Mouse (Mus musculus): ENCODE measurements around the gene Gm13305. TPM values are rescaled to one million over a fixed set of nuclear protein-coding genes. Genes with fewer than 3 reads are reported as not detected.
"Not testable (repeated sequence)": the region's sequence is repeated elsewhere in the genome, so short reads cannot be mapped to it uniquely, and the experiment has no call there.

Gene Gm13305
- 0.49 TPM in 1 of 2 replicates, not detected in the other for polyA plus RNA-seq (2016; fragmentation: Nextera tagmentation; extraction: Ambion mirVana)

DNA sequence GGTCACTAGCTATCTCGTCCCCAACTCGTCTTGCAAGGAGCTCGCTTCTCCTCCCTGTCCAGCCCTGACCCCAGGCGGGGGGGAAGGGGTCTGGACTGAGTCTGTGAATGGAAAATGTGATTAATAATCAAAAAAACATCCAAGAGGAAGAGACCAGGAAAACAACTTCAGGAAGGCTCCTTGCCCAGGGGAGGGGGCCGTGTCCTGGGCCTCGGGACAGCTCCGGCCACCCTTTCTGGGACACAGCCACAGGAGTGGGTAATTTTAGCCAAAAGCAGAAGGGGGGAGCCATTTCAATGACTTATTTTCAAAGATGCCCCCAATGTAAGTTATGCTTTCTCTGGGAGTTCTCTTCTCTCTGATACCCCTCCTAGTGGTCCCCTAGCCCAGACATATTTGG lies at the start of gene Gm13305:
Gene Gm13305 (minus strand): TSS at position 101 of the 400 bp plus-strand sequence.
- H3K4me3 ChIP-seq; H3K27ac ChIP-seq (replicated peaks); H3K4me1 ChIP-seq; H3K36me3 ChIP-seq (replicated peaks); DNase-seq (ENCODE audit: low spot score); H3K9me3 ChIP-seq; H3K27me3 ChIP-seq (replicated peaks; ENCODE audit: low read depth, poor library complexity, severe bottlenecking): not testable (repeated sequence)
- WGBS, result no CpG with 5 or more reads among the region's 7 CpGs

DNA sequence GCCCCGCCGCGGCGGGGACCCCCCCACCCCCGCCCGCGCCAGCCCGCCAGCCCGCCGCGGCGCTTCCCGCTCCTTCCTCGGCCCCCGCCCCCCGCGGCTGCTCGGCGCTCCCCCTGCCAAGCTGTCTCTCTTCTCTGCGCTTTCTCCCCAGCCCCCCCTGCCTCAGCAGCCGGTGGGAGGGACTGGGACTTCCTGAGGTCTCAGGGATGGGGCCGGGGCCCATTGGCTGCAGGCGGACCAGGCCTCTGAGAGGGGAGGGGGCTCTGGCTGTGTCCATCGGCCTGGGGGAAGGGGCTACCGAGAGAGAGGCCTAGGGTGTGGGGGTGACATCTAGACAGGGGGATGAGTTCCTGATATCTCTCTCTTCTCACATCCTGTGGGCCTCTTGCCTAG lies 16.6 kb upstream of the Gm13305 start:
- H3K27ac ChIP-seq (replicated peaks); H3K9me3 ChIP-seq; H3K4me3 ChIP-seq; H3K27me3 ChIP-seq (replicated peaks; ENCODE audit: low read depth, poor library complexity, severe bottlenecking); DNase-seq (ENCODE audit: low spot score); H3K36me3 ChIP-seq (replicated peaks); H3K4me1 ChIP-seq: not testable (repeated sequence)
- WGBS, result no CpG with 5 or more reads among the region's 25 CpGs

DNA sequence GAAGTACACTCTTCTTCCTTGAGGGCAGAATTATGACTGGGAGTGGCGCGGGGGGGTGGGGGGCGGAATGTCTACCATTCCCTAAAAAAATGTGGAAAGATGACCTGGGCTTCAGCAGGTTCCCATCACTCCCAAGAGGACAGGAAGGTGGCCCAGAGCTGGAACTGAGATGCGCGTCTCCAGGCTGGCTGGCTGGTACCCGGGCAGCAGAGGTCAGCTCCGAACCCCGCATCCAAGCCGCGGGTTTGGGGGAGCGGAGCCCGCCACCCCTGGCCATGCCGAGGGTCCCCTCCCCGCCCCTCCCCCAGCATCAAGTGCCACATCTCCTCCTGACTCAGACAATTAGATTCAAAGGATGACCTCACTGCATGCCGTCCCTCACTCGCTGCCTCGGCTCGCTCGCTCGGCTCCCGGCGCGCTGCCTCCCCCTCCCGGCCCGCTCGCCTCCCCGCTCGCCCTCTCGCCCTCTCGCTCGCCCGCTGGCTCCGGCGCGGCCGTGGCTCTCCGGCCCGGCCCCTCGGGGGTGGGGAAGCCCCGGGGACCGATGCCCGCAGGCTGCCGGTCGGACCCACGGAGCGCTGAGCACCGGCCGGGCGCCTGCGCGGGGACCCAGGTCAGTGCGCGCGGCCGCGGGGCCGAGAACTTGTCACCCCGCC lies 16.0 kb upstream of the Gm13305 start:
- WGBS, result no CpG with 5 or more reads among the region's 58 CpGs
- H3K9me3 ChIP-seq; H3K4me1 ChIP-seq; H3K36me3 ChIP-seq (replicated peaks); DNase-seq (ENCODE audit: low spot score); H3K4me3 ChIP-seq; H3K27ac ChIP-seq (replicated peaks); H3K27me3 ChIP-seq (replicated peaks; ENCODE audit: low read depth, poor library complexity, severe bottlenecking): not testable (repeated sequence)

DNA sequence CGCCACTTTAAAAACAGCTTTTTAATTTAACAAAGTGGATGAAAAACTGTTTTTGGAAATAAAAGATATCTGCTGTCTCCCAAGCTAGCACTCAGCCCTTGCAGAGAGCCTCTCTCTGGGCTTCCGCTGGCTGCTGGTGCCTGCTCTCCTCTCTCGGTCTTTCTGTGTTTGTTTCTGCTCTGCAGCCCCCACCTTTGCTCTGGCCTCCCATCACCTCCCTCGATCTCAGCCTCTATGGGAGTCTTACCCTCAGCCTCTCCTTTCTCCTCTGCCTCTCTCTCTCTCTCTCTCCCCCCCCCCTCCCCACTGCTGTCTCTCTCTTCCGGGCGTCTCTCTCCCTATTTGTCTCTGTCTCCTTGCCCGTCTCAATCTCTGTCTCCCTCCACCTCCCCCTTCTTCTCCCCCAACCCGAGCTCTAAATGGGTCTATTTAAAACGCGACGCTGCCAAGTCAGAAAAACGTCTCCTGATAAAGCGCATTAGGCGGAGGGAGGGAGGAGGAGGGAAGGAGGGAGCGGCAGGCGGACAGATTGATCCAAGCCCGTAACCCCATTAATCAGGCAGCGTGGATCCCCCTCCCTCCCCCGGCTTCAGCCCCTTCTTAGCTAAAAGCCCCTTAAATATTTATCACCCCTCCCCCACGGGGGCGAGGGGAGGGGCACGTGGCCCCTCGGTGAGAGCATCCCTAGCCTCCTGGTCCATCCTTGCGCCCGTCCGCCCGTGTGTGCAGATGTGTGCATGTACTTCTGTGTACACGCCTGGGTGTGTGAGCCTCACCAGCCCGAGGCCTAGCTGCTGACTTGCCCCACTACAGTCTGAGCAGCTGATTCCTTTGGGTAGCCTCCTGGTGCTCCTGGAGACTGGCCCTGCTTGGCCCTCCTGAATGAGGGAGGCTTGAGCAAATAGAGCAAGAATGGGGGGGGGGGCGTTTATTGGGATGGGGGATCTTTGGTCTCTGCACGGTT lies 15.1 kb upstream of the Gm13305 start:
- H3K4me1 ChIP-seq; H3K9me3 ChIP-seq; H3K27me3 ChIP-seq (replicated peaks; ENCODE audit: low read depth, poor library complexity, severe bottlenecking); H3K36me3 ChIP-seq (replicated peaks); H3K27ac ChIP-seq (replicated peaks); H3K4me3 ChIP-seq; DNase-seq (ENCODE audit: low spot score): not testable (repeated sequence)
- WGBS, result no CpG with 5 or more reads among the region's 31 CpGs

DNA sequence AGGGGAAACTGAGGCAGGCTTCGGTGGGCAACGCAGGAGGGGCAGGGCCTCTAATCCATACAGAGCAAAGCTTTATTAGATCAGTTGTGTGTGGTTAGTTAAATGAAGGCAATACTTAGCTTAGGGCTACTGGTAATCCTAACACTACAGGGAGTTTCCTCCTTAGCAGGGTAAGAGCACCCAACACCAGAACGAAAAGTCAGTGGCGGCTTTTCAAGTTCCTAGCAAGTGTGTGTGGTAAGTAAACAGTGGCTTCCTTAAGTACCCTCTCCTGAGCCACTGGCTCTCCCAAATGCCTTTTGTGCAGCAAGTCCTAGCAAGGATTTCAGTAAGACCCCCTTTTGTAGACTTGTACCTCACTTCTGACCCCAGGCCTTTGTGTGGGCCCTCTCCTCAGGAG lies 9.8 kb upstream of the Gm13305 start:
- no CpG with 5 or more reads among the region's 4 CpGs for WGBS
- not testable (repeated sequence) for H3K9me3 ChIP-seq; H3K4me1 ChIP-seq; H3K27ac ChIP-seq (replicated peaks); H3K36me3 ChIP-seq (replicated peaks); H3K4me3 ChIP-seq; DNase-seq (ENCODE audit: low spot score); H3K27me3 ChIP-seq (replicated peaks; ENCODE audit: low read depth, poor library complexity, severe bottlenecking)

DNA sequence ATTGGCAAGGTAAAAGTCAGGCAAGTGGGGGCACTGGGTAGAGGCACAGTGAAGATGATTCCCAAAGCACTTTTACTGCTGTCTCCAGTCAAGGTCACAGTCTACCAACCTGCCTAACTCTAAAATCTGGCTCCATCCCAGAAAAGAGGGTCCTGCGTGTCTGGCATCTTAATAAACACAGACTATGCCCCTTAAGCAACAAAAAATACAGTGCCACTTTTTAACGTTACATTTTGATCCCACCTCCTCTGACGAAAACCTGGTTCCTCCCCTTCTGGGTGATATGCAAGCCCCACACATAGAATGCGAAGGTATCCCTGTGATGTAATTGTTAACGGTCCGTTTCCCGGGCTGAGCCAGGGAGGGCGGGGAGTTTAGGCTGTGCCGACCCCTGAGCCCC lies 15.3 kb downstream of the Gm13305 start, which contains the start of gene Gm13306:
Gene Gm13306 (plus strand): TSS at position 301 of the 400 bp plus-strand sequence.
- no CpG with 5 or more reads among the region's 9 CpGs for WGBS
- not testable (repeated sequence) for DNase-seq (ENCODE audit: low spot score); H3K9me3 ChIP-seq; H3K36me3 ChIP-seq (replicated peaks); H3K27me3 ChIP-seq (replicated peaks; ENCODE audit: low read depth, poor library complexity, severe bottlenecking); H3K4me1 ChIP-seq; H3K4me3 ChIP-seq; H3K27ac ChIP-seq (replicated peaks)

DNA sequence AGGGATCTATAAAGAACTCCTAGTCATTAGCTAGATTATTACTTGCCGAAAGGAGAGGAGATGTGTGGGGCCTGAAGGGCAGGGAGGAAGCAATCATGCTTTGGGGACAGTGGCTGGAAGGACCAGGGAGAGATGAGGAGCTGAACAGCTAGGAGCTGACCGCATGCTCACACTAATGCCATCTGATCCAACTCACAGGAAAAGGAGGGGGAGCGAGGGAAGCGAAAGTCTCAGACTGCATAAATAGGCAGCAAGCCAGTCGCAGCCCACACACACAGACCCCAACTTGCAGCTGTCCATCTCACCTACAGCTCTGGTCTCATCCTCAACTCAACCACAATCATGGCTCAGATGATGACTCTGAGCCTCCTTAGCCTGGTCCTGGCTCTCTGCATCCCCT lies 53.9 kb downstream of the Gm13305 start, which contains the start of gene Gm13304:
Gene Gm13304 (plus strand): TSS at position 301 of the 400 bp plus-strand sequence.
- not testable (repeated sequence) for H3K4me3 ChIP-seq; H3K36me3 ChIP-seq (replicated peaks); DNase-seq (ENCODE audit: low spot score); H3K27ac ChIP-seq (replicated peaks); H3K27me3 ChIP-seq (replicated peaks; ENCODE audit: low read depth, poor library complexity, severe bottlenecking); H3K9me3 ChIP-seq; H3K4me1 ChIP-seq
- WGBS, result no CpG with 5 or more reads among the region's 5 CpGs

Other genes starting within 250 kb of the Gm13305 start
- 1.5 and 2.8 TPM in 2 replicates for gene Gm20878, start 227.0 kb downstream of the Gm13305 start, polyA plus RNA-seq (2016; fragmentation: Nextera tagmentation; extraction: Ambion mirVana)
- gene Fam205a4, start 202.5 kb downstream of the Gm13305 start, polyA plus RNA-seq (2016; fragmentation: Nextera tagmentation; extraction: Ambion mirVana), result 0.11 TPM in 1 of 2 replicates, not detected in the other
- not detected in 2 replicates for gene Gm21093, start 133.9 kb downstream of the Gm13305 start, polyA plus RNA-seq (2016; fragmentation: Nextera tagmentation; extraction: Ambion mirVana)
- not detected in 2 replicates for gene Gm3893, start 77.4 kb downstream of the Gm13305 start, polyA plus RNA-seq (2016; fragmentation: Nextera tagmentation; extraction: Ambion mirVana)
- 2.7 TPM in 1 of 2 replicates, not detected in the other for gene Gm13304, start 53.8 kb downstream of the Gm13305 start, polyA plus RNA-seq (2016; fragmentation: Nextera tagmentation; extraction: Ambion mirVana)
- gene Gm13306, start 15.2 kb downstream of the Gm13305 start, polyA plus RNA-seq (2016; fragmentation: Nextera tagmentation; extraction: Ambion mirVana), result not detected in 2 replicates
- not detected in 2 replicates for gene Gm10600, start 72.0 kb upstream of the Gm13305 start, polyA plus RNA-seq (2016; fragmentation: Nextera tagmentation; extraction: Ambion mirVana)
- not detected in 2 replicates for gene Ccl21b, start 87.2 kb upstream of the Gm13305 start, polyA plus RNA-seq (2016; fragmentation: Nextera tagmentation; extraction: Ambion mirVana)
- not detected in 2 replicates for gene Gm21953, start 125.7 kb upstream of the Gm13305 start, polyA plus RNA-seq (2016; fragmentation: Nextera tagmentation; extraction: Ambion mirVana)
- gene Fam205a3, start 149.7 kb upstream of the Gm13305 start, polyA plus RNA-seq (2016; fragmentation: Nextera tagmentation; extraction: Ambion mirVana), result not detected in 2 replicates